Mouse (Mus musculus) MN1 (cell line): ENCODE results near the gene Abcf2.

Experiments
- DNase-seq: peaks from one replicate; pipeline ENCODE4 v3.0.0-alpha.2; 2016; ENCODE audit warnings: low spot score

The Abcf2 gene

GRCm38 (mm10) chr5:24577183-24577929 is at the start of gene Abcf2:
TSS of gene Abcf2 (minus strand) at chr5:24577467.
- DNase-seq, result peak; percentile 100

GRCm38 (mm10) chr5:24624822-24625120 is 47.5 kb upstream of the Abcf2 start:
- DNase-seq, result peak; percentile 19

- peak; percentile 69 for DNase-seq
Measured at GRCm38 (mm10) chr5:24623986-24624821, 46.9 kb upstream of the Abcf2 start, which contains the start of gene Smarcd3. TSS of gene Smarcd3 (minus strand) at chr5:24624411.

- no peak for DNase-seq
Measured at GRCm38 (mm10) chr5:24623041-24623985, 46.0 kb upstream of the Abcf2 start.

- no peak for DNase-seq
Measured at GRCm38 (mm10) chr5:24622386-24623040, 45.2 kb upstream of the Abcf2 start.

- DNase-seq, result no peak
Measured at GRCm38 (mm10) chr5:24620626-24621025, 43.4 kb upstream of the Abcf2 start.

GRCm38 (mm10) chr5:24620116-24620515 is 42.8 kb upstream of the Abcf2 start:
- no peak for DNase-seq

GRCm38 (mm10) chr5:24618921-24619320 is 41.7 kb upstream of the Abcf2 start:
- no peak for DNase-seq

GRCm38 (mm10) chr5:24615097-24615496 is 37.8 kb upstream of the Abcf2 start:
- no peak for DNase-seq

GRCm38 (mm10) chr5:24612302-24612649 is 35.0 kb upstream of the Abcf2 start:
- DNase-seq, result no peak

- DNase-seq, result peak; percentile 87
Measured at GRCm38 (mm10) chr5:24611366-24612301, 34.4 kb upstream of the Abcf2 start.

- no peak for DNase-seq
Measured at GRCm38 (mm10) chr5:24609388-24609787, 32.1 kb upstream of the Abcf2 start.

GRCm38 (mm10) chr5:24605980-24606665 is 28.9 kb upstream of the Abcf2 start:
- DNase-seq, result no peak

- DNase-seq, result no peak
Measured at GRCm38 (mm10) chr5:24605321-24605979, 28.2 kb upstream of the Abcf2 start.

GRCm38 (mm10) chr5:24604656-24605100 is 27.4 kb upstream of the Abcf2 start:
- DNase-seq, result peak; percentile 89

GRCm38 (mm10) chr5:24604080-24604655 is 26.9 kb upstream of the Abcf2 start:
- DNase-seq, result no peak

- DNase-seq, result no peak
Measured at GRCm38 (mm10) chr5:24603431-24604010, 26.3 kb upstream of the Abcf2 start.

GRCm38 (mm10) chr5:24602751-24603343 is 25.6 kb upstream of the Abcf2 start:
- DNase-seq, result peak; percentile 72
